Mouse (Mus musculus) MEL (cell line): ENCODE measurements around the gene Gba2. TPM values are rescaled to one million over a fixed set of nuclear protein-coding genes. Genes with fewer than 3 reads are reported as not detected.

ENCODE experiments used
- DNase-seq: peaks from one replicate; pipeline ENCODE4 v3.0.0; 2011; ENCODE audit warnings: low read depth, low spot score
- H3K27ac ChIP-seq: 2 replicates; pipeline ENCODE4 v1.5.1; 2012; ENCODE audit warnings: low read depth, mild to moderate bottlenecking, control low read depth, low read length, moderate library complexity; ENCODE audit not compliant: control insufficient read depth
- H3K27me3 ChIP-seq, 2 experiments: fragments of 150-350 bp in 1 of 2; sonication (generic) in 1 of 2; 2 replicates each; pipeline ENCODE4 v1.6.1; 2012; ENCODE audit warnings: low read length in 2 of 2, mild to moderate bottlenecking in 2 of 2, improper control_type of control experiment in 1 of 2, moderate library complexity in 1 of 2; ENCODE audit not compliant: insufficient read depth in 2 of 2, control insufficient read depth in 1 of 2
- H3K36me3 ChIP-seq, 2 experiments: 2 replicates each; pipeline ENCODE4 v1.6.1; 2012 to 2014; ENCODE audit warnings: low read length in 2 of 2, improper control_type of control experiment in 1 of 2, inconsistent platforms in 1 of 2, mild to moderate bottlenecking in 1 of 2; ENCODE audit not compliant: insufficient read depth in 2 of 2, control insufficient read depth in 1 of 2
- H3K4me1 ChIP-seq, 2 experiments: fragments of 150-350 bp in 1 of 2; sonication (generic) in 1 of 2; 2 replicates each; pipeline ENCODE4 v1.6.1; 2012; ENCODE audit warnings: low read length in 2 of 2, improper control_type of control experiment in 1 of 2, mild to moderate bottlenecking in 1 of 2; ENCODE audit not compliant: insufficient read depth in 2 of 2, control insufficient read depth in 1 of 2
- H3K4me3 ChIP-seq, 2 experiments: fragments of 150-350 bp in 1 of 2; sonication (generic) in 1 of 2; 2 replicates each; pipeline ENCODE4 v1.5.1; 2012; ENCODE audit warnings: low read depth in 2 of 2, low read length in 2 of 2, mild to moderate bottlenecking in 2 of 2, moderate library complexity in 2 of 2, control low read depth in 1 of 2, improper control_type of control experiment in 1 of 2; ENCODE audit not compliant: control insufficient read depth in 1 of 2, insufficient read depth in 1 of 2
- H3K79me2 ChIP-seq: 2 replicates; pipeline ENCODE4 v1.6.1; 2012; ENCODE audit warnings: mild to moderate bottlenecking, low read length, moderate library complexity; ENCODE audit not compliant: control insufficient read depth, poor library complexity, insufficient read depth
- H3K9ac ChIP-seq: 2 replicates; pipeline ENCODE4 v1.6.1; 2012; ENCODE audit warnings: low read depth, mild to moderate bottlenecking, control low read depth, low read length, moderate library complexity; ENCODE audit not compliant: control insufficient read depth, poor library complexity, severe bottlenecking
- H3K9me3 ChIP-seq: fragments of 150-350 bp; sonication (generic); replicated peaks from 2 replicates; pipeline ENCODE4 v1.6.1; 2012; ENCODE audit warnings: mild to moderate bottlenecking, low read length, improper control_type of control experiment, moderate library complexity; ENCODE audit not compliant: insufficient read depth
- BHLHE40 ChIP-seq: IDR thresholded peaks from 2 replicates; pipeline ENCODE4 v1.6.1; 2012; ENCODE audit warnings: low read depth, mild to moderate bottlenecking, inconsistent platforms, low read length, improper control_type of control experiment, borderline replicate concordance
- E2F4 ChIP-seq: IDR thresholded peaks from 2 replicates; pipeline ENCODE4 v1.6.1; 2011; ENCODE audit warnings: low read depth, low read length, improper control_type of control experiment, borderline replicate concordance
- ELF1 ChIP-seq: IDR thresholded peaks from 2 replicates; pipeline ENCODE4 v1.6.1; 2014; ENCODE audit warnings: low read depth, mild to moderate bottlenecking, inconsistent platforms, low read length, improper control_type of control experiment, moderate library complexity
- ETS1 ChIP-seq: IDR thresholded peaks from 2 replicates; pipeline ENCODE4 v1.6.1; 2012; ENCODE audit warnings: low read depth, mild to moderate bottlenecking, inconsistent platforms, low read length, improper control_type of control experiment, moderate library complexity
- GABPA ChIP-seq: IDR thresholded peaks from 2 replicates; pipeline ENCODE4 v1.6.1; 2012; ENCODE audit warnings: low read depth, mild to moderate bottlenecking, inconsistent platforms, low read length, improper control_type of control experiment, moderate library complexity
- HCFC1 ChIP-seq: IDR thresholded peaks from 2 replicates; pipeline ENCODE4 v1.6.1; 2012; ENCODE audit warnings: low read depth, mild to moderate bottlenecking, inconsistent platforms, low read length, improper control_type of control experiment, moderate library complexity
- JUND ChIP-seq: IDR thresholded peaks from 2 replicates; pipeline ENCODE4 v1.6.1; 2011; ENCODE audit warnings: low read depth, mild to moderate bottlenecking, improper control_type of control experiment, low read length
- KAT2A ChIP-seq: conservative IDR thresholded peaks from 2 replicates; pipeline ENCODE4 v1.6.1; 2012; ENCODE audit warnings: low read depth, low read length, improper control_type of control experiment, inconsistent platforms
- MAFK ChIP-seq: IDR thresholded peaks from 2 replicates; pipeline ENCODE4 v1.6.1; 2011; ENCODE audit warnings: low read depth, mild to moderate bottlenecking, low read length, improper control_type of control experiment, borderline replicate concordance
- MAZ ChIP-seq: IDR thresholded peaks from 2 replicates; pipeline ENCODE4 v1.6.1; 2012; ENCODE audit warnings: low read depth, mild to moderate bottlenecking, inconsistent platforms, low read length, improper control_type of control experiment
- MEF2A ChIP-seq: IDR thresholded peaks from 2 replicates; pipeline ENCODE4 v1.6.1; 2014; ENCODE audit warnings: low read depth, mild to moderate bottlenecking, inconsistent platforms, low read length, improper control_type of control experiment; ENCODE audit not compliant: poor library complexity, insufficient replicate concordance, severe bottlenecking; ENCODE audit errors: extremely low read depth
- NELFE ChIP-seq: IDR thresholded peaks from 2 replicates; pipeline ENCODE4 v1.6.1; 2011; ENCODE audit warnings: low read depth, low read length, improper control_type of control experiment
- NRF1 ChIP-seq: IDR thresholded peaks from 2 replicates; pipeline ENCODE4 v1.6.1; 2014; ENCODE audit warnings: low read depth, mild to moderate bottlenecking, inconsistent platforms, low read length, improper control_type of control experiment, moderate library complexity; ENCODE audit not compliant: poor library complexity, insufficient read depth, severe bottlenecking
- POLR2A ChIP-seq, 2 experiments: IDR thresholded peaks; 2 replicates each; pipeline ENCODE4 v1.6.1; 2011 to 2012; ENCODE audit warnings: low read length in 2 of 2, mild to moderate bottlenecking in 2 of 2, control low read depth in 1 of 2, improper control_type of control experiment in 1 of 2, low read depth in 1 of 2, moderate library complexity in 1 of 2; ENCODE audit not compliant: control insufficient read depth in 1 of 2, insufficient read depth in 1 of 2, poor library complexity in 1 of 2
- POLR2AphosphoS2 ChIP-seq: IDR thresholded peaks from 2 replicates; pipeline ENCODE4 v1.6.1; 2011; ENCODE audit warnings: low read length, improper control_type of control experiment
- POLR2AphosphoS5 ChIP-seq: IDR thresholded peaks from 2 replicates; pipeline ENCODE4 v1.6.1; 2012; ENCODE audit warnings: low read depth, borderline replicate concordance, mild to moderate bottlenecking, inconsistent platforms, low read length, moderate library complexity, mixed read lengths
- RCOR1 ChIP-seq: IDR thresholded peaks from 2 replicates; pipeline ENCODE4 v1.6.1; 2012; ENCODE audit warnings: low read depth, mild to moderate bottlenecking, inconsistent platforms, low read length, improper control_type of control experiment
- SIN3A ChIP-seq: IDR thresholded peaks from 2 replicates; pipeline ENCODE4 v1.6.1; 2012; ENCODE audit warnings: low read length, improper control_type of control experiment, inconsistent platforms
- TAL1 ChIP-seq: IDR thresholded peaks from 2 replicates; pipeline ENCODE4 v1.6.1; 2012; ENCODE audit warnings: mild to moderate bottlenecking, inconsistent platforms, low read length, moderate library complexity, mixed read lengths
- TBP ChIP-seq: IDR thresholded peaks from 2 replicates; pipeline ENCODE4 v1.8.0; 2011; ENCODE audit warnings: low read depth, low read length, improper control_type of control experiment
- TCF12 ChIP-seq: IDR thresholded peaks from 2 replicates; pipeline ENCODE4 v1.6.1; 2014; ENCODE audit warnings: low read depth, mild to moderate bottlenecking, inconsistent platforms, low read length, improper control_type of control experiment, moderate library complexity
- USF1 ChIP-seq: IDR thresholded peaks from 2 replicates; pipeline ENCODE4 v1.6.1; 2014; ENCODE audit warnings: low read depth, mild to moderate bottlenecking, inconsistent platforms, low read length, improper control_type of control experiment, moderate library complexity
- ZKSCAN1 ChIP-seq: IDR thresholded peaks from 2 replicates; pipeline ENCODE4 v1.6.1; 2012; ENCODE audit warnings: low read depth, mild to moderate bottlenecking, inconsistent platforms, low read length, improper control_type of control experiment, moderate library complexity
- ZMIZ1 ChIP-seq: IDR thresholded peaks from 2 replicates; pipeline ENCODE4 v1.6.1; 2012; ENCODE audit warnings: low read depth, mild to moderate bottlenecking, inconsistent platforms, low read length, improper control_type of control experiment, moderate library complexity
- polyA plus RNA-seq, 2 experiments: library from polyadenylated mRNA; stranded (reverse) in 1 of 2; unstranded in 1 of 2; fragments of >175 nt in 1 of 2; fragments of >200 nt in 1 of 2; gene quantifications; 2 replicates each; pipeline versions ENCODE4 v1.2.1 to v1.2.4; 2012; ENCODE audit warnings: low replicate concordance in 2 of 2, low read depth in 1 of 2; ENCODE audit not compliant: insufficient read length in 2 of 2, insufficient read depth in 1 of 2, missing spikeins in 1 of 2
- total RNA-seq: library from RNA; depleted of rRNA; stranded (reverse); fragments of 300-350 nt; gene quantifications from 2 replicates; pipeline ENCODE4 v1.2.3, GENCODE M21; 2012

Gene Gba2
- total and polyA plus RNA-seq, 3 experiments, result 5.7 to 24.9 TPM; not detected in 1

DNA sequence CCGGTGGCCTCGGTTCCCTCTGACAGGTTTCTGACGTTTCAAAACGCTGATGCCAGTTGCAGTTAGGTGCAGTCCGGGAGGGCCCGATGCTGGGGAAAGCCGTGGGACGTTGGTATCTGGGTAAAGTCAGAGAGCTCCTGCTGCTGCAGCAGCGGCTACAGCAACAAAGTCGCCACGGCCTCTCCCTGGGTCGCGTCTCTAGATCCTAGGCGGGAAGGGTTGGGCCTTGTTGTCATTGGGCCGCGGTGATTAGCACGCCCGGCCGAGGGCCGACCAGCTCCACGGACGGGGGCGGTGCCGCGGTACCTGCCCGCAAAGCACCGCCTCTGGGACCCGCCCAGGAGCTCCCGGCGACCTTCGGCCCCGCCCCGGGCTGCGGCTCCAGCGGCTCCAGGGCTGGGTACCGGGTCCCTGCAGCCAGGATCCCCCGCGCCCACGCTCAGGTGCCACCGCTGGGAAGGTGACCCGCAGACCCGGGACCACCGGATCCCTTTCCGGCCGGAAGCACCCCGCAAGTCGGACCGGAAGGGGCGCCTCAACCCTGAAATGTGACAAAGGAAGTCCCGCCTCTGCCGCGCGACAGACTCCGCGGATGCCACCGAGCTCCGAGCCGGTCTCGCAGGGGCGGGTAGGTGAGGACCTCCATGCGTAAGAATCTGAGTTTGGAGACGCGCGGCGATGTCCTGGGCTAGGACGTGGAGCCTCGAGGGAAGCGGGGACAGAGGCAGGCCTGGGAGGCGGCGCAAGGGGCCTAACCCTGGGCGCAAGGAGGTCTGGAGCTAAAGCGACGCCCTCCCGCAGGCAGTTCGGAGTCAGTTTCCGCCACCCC lies at the start of gene Gba2, which contains the start of gene Rgp1 (continued):
- TF ChIP-seq JUND (no peak), GABPA (no peak), BHLHE40 (no peak), ELF1 (peak; percentile 50; the same call in 1 of the 2 replicates)

DNA sequence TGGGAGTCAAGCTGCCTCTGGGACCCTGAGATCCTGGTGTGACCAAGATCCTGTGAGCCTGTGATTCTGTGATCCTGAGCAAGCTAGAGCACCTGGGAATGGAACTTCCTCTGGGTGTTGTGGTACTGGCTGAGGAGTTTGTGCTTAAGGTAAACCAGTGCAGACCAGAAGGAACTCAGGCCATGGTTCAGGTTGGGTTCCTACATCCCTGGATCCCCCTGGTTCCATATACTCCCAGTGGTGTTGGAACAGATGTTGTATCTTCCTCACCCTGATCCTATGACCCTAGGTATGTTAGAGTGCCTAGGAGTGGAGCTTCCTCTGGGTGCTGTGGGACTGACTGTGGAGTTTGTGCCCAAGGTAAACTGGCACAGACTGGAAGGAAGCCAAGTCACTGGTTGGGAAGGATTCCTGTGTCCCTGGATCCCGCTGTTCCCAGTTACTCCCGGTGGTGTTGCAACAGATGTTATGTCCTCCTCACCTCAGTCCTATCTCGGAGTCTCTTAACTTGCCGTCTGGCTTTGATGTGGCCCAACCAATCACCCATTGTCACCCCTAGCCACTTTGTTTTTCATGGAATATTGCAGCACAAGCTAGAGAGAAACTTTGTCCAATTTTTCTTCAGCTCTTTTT lies 41.6 kb upstream of the Gba2 start:
- Histone ChIP-seq H3K27me3 (no peaks in the 10 kb centered on the region), H3K4me1 (no peaks in the 10 kb centered on the region), H3K9me3 (no peaks in the 10 kb centered on the region), H3K36me3 (no peaks in the 10 kb centered on the region), H3K79me2 (no peaks in the 10 kb centered on the region), H3K4me3 (no peak overlapping the region), H3K9ac (no peak overlapping the region), H3K27ac (no peak overlapping the region)
- DNase-seq, result no peak
- TF ChIP-seq POLR2AphosphoS5, result no peak
- TF ChIP-seq ELF1, result no peak
- no peak for TF ChIP-seq POLR2AphosphoS2
- TF ChIP-seq NRF1, result no peak
- TF ChIP-seq USF1, result no peak
- no peak for TF ChIP-seq TCF12
- no peak for TF ChIP-seq TAL1
- no peak for TF ChIP-seq NELFE

DNA sequence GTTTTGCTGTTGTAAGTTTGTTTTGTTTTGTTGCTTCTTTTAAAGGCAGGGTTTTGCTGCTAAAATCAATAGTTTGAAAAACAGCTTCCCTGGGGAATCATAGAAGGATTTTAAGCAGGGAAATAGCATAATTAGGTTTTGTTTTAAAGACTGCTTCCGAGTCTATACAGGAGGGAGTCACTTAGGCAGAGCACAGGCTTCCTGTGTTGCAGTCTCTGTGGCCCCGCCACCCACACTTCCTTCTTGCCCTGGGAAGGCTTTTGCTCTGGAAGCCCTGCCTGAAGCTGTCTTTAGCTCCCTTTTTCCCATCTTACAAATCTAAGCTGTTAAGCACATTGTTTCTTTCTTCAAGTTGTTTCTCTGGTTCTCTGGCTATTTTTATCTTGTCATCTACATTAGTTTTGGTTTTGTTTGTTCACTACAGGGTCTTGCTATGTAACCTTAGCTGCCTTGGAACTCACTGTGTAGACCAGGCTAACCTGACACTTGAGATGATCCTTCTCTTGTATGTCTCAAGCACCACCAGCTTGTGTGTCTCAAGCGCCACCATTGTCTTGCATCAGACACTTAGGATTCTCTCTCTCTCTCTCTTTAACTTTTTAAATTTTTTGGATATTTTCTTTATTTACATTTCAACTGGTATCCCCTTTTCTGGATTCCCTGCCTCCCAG lies 34.5 kb upstream of the Gba2 start:
- H3K4me3 ChIP-seq, result peak overlapping the region; percentile 35 to 41
- peak; percentile 92 for DNase-seq
- TF ChIP-seq TCF12 (peak; percentile 53; the same call in 1 of the 2 replicates), MEF2A (no peak), MAFK (no peak), HCFC1 (peak; percentile 87), RCOR1 (no peak), TBP (peak; percentile 86), BHLHE40 (no peak), POLR2A (IDR thresholded peaks at IDR 0.05; ENCODE audit: control insufficient read depth in 1 of 2, insufficient read depth in 1 of 2, low read depth in 1 of 2, low read length in 2 of 2, poor library complexity in 1 of 2) (peak; percentile 29 to 67; a peak in 2 of 4 replicates), ZMIZ1 (0 out of 2 replicates have a peak, but pooled peaks have one; percentile 24), E2F4 (no peak), ETS1 (no peak), ELF1 (peak; percentile 93), NELFE (peak; percentile 67), ZKSCAN1 (no peak), SIN3A (peak; percentile 50; the same call in 1 of the 2 replicates), MAZ (peak; percentile 82), KAT2A (peak; percentile 53; the same call in 1 of the 2 replicates)

More for the DNA sequence above, 34.5 kb upstream of the Gba2 start:
- no peaks in the 10 kb centered on the region for H3K9me3 ChIP-seq
- H3K36me3 ChIP-seq, result peaks cover 0 to 15% of the 10 kb centered on the region in 2 experiments; a peak in 2 of 4 replicates
- peaks cover 3 to 5% of the 10 kb centered on the region in 2 experiments; a peak in 3 of 4 replicates for H3K4me1 ChIP-seq
- peak overlapping the region; percentile 93 for H3K27ac ChIP-seq
- H3K79me2 ChIP-seq, result no peaks in the 10 kb centered on the region
- H3K9ac ChIP-seq, result peak overlapping the region; percentile 71
- H3K27me3 ChIP-seq, result no peaks in the 10 kb centered on the region
